In the genomic region with DNA sequence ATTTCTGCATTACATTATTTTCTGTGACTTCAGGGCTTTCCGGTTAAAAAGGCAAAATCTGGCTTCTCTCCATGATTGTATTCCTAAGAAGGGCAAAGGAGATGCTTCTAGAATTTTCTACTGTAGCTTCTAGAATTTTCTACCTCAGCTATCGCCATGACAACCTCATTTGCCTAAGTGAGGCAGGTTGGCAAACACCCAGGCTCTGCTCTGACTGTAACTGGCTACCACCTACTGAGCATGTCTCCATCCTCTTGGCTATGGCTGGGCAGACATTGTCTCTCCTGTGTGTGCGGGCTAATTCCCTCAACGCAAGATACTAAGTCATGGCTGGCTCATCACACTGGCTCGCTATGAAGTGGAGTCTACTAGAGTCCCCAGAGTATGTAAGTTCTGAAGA, we compare ENCODE assay signal across 11 mouse cellular contexts. TPM values are rescaled to one million over a fixed set of nuclear protein-coding genes. Genes with fewer than 3 reads are reported as not detected.
DNase-seq lines count a peak whose midpoint lies in the region; ATAC-seq and TF ChIP-seq lines count a peak whose summit lies in the region.
"Had no signal": no experiment of that assay in that cellular context is flagged by ENCODE, and none has a peak within 500 bp of the region (broad histone marks: within the 10 kb centered on the region; RNA-seq: fewer than 3 reads in every experiment).

No protein-coding gene starts in this region.

- intact Hi-C loops in heart, postnatal 10 days (cut with DNase I): no loop called here

- no peak for TF ChIP-seq CTCF in midbrain, postnatal 0 days (IDR thresholded peaks at IDR 0.05)

- no peaks in the 10 kb centered on the region for H3K4me1 ChIP-seq in midbrain, postnatal 0 days (ENCODE audit: insufficient read depth, low read length)
- no peaks in the 10 kb centered on the region for H3K4me1 ChIP-seq in midbrain, embryonic 10.5 days
- H3K4me1 ChIP-seq: neural tube, embryonic 12.5 days had no signal

- H3K4me3 ChIP-seq in midbrain, postnatal 0 days (ENCODE audit: low read depth, low read length): no peak overlapping the region
- H3K4me3 ChIP-seq in midbrain, embryonic 10.5 days: no peak overlapping the region
- H3K4me3 ChIP-seq: neural tube, embryonic 12.5 days had no signal

- 74% methylated on average over 5 of the region's 5 CpGs for WGBS in midbrain, postnatal 0 days
- 92% methylated on average over 5 of the region's 5 CpGs for WGBS in midbrain, embryonic 10.5 days

- no peak overlapping the region for H3K27ac ChIP-seq in midbrain, postnatal 0 days (ENCODE audit: low read depth, low read length)
- H3K27ac ChIP-seq in midbrain, embryonic 10.5 days (replicated peaks): no peak overlapping the region
- H3K27ac ChIP-seq: macrophage; neural tube, embryonic 12.5 days had no signal

- no peak for ATAC-seq in midbrain, postnatal 0 days (ENCODE audit: low FRiP score)
- ATAC-seq in inflammation-experienced regulatory T-cells, adult 6 months: no peak

- H3K9me3 ChIP-seq in midbrain, postnatal 0 days (ENCODE audit: low read length): no peaks in the 10 kb centered on the region
- H3K9me3 ChIP-seq in midbrain, embryonic 10.5 days (replicated peaks): no peaks in the 10 kb centered on the region
- H3K9me3 ChIP-seq: neural tube, embryonic 12.5 days had no signal

- H3K27me3 ChIP-seq in midbrain, postnatal 0 days (ENCODE audit: insufficient read depth, low read length): no peaks in the 10 kb centered on the region
- no peaks in the 10 kb centered on the region for H3K27me3 ChIP-seq in midbrain, embryonic 10.5 days (ENCODE audit: low read depth, poor library complexity, severe bottlenecking)
- H3K27me3 ChIP-seq: neural tube, embryonic 12.5 days had no signal

- H3K36me3 ChIP-seq in midbrain, postnatal 0 days (ENCODE audit: insufficient read depth, low read length): no peaks in the 10 kb centered on the region
- peaks cover 5% of the 10 kb centered on the region; the same call in 1 of the 2 replicates for H3K36me3 ChIP-seq in midbrain, embryonic 10.5 days
- H3K36me3 ChIP-seq: neural tube, embryonic 12.5 days had no signal

- no peak overlapping the region for H3K9ac ChIP-seq in midbrain, postnatal 0 days (replicated peaks; ENCODE audit: low read length, poor library complexity, severe bottlenecking)
- H3K9ac ChIP-seq: neural tube, embryonic 12.5 days had no signal

- H3K4me2 ChIP-seq in midbrain, postnatal 0 days (ENCODE audit: low read depth, low read length, poor library complexity, severe bottlenecking): no peak overlapping the region
- H3K4me2 ChIP-seq: neural tube, embryonic 12.5 days had no signal

- DNase-seq in cerebellum, adult 11-12 months: peak; percentile 7
- no peak for DNase-seq in cerebellum, adult 11 months
- peak; percentile 75 for DNase-seq in midbrain, postnatal 0 days (ENCODE audit: low spot score)
- DNase-seq in midbrain, embryonic 10.5 days (ENCODE audit: low spot score): no peak
- DNase-seq in layer of hippocampus, postnatal 14 days (ENCODE audit: low spot score in 2 of 2): peak; percentile 30 to 56
- peak; percentile 51 to 52 for DNase-seq in right cerebral cortex, postnatal 36 days (ENCODE audit: low spot score in 2 of 2)
- no peak for DNase-seq in heart, postnatal 10 days

RNA-seq across cellular contexts. Expression of a gene that starts 30.1 kb away (rescaled TPM):
- 1.7 and 2.4 TPM in 2 replicates for total RNA-seq in midbrain, postnatal 0 days (2014; rRNA removed)
- polyA plus RNA-seq in midbrain, postnatal 0 days (2015; fragmentation: Nextera tagmentation; extraction: Ambion mirVana): 0.63 and 0.64 TPM in 2 replicates
- 0.32 and 0.34 TPM in 2 replicates for polyA plus RNA-seq in midbrain, embryonic 10.5 days (2016; fragmentation: Nextera tagmentation; extraction: Ambion mirVana)
- 1 to 10 TPM; 2.3 to 3.7 TPM for total RNA-seq in layer of hippocampus, postnatal 14 days (2021)
- 1 to 10 TPM in 2 of 3 experiments, under 1 TPM in 1; 0.19 to 1.6 (median 1.3) TPM for polyA plus RNA-seq in inflammation-experienced regulatory T-cells, adult 6 months (2017; shearing (Covaris generic))
- total RNA-seq in heart, postnatal 10 days (2021): under 1 TPM; 0.07 to 0.79 TPM
- total RNA-seq: MEL had no signal
- polyA plus RNA-seq: macrophage had no signal

Comparison
In these comparisons a context has a peak if more than half of its experiments do, and no peak if none do; other contexts are left out.
1. DNase-seq: peak in cerebellum, adult 11-12 months (single experiment), midbrain, postnatal 0 days (single experiment), layer of hippocampus, postnatal 14 days (2 of 2) and right cerebral cortex, postnatal 36 days (2 of 2); none in cerebellum, adult 11 months (single experiment), midbrain, embryonic 10.5 days (single experiment) and heart, postnatal 10 days (0 of 2).